Mouse (Mus musculus) kidney, postnatal 25 days (tissue): Measurements from ENCODE around the gene Suclg2.

ENCODE experiments used
- DNase-seq, 2 experiments: peaks; one replicate each; pipeline ENCODE4 v3.0.0; 2021; ENCODE audit warnings: mixed read lengths in 2 of 2

The Suclg2 gene

GRCm38 (mm10) chr6:95718031-95718968 lies at the start of gene Suclg2:
TSS of gene Suclg2 (minus strand) at chr6:95718800.
- peak; percentile 93 to 95 for DNase-seq

DNA sequence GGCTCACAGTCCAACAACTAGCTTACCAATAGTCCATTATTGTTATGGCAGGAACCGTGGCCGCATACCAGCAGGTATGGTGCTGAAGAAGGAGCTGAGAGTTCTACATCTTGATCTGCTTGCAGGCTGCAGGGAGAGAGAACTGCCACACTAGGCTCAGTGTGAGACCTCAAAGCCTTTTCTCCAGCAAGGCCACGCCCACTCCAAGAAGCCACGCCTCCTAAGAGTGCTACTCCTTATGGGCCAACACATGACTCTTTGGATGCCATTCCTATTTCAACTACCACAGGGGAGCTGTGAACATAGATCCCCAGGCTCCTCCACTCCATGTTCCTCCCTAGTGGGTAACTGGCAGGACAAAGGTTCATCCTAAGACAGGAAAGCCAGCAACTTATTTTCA lies 48.0 kb upstream of the Suclg2 start:
- DNase-seq = no peak

GRCm38 (mm10) chr6:95759558-95760172 lies 41.1 kb upstream of the Suclg2 start:
- no peak for DNase-seq

DNA sequence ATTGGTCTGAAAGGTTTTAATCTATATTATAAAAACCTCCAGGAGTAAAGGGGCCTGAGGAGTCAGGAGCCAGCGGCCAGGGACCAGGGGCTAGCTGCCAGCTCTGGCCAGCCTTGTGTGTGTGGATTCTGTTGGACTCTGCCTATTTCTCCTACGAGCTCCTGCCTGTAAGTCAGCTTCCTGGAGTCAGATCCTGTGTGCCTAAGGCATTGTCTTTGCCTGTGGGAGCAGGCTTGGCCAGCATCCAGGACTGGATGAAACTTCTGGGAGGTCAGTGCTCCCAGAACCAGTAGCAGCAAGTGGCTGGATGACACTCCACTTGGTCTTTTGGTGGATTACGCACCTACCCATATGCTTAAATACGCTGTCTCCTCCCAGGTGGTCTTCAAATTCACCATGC lies 23.8 kb upstream of the Suclg2 start:
- peak; percentile 47 to 52 for DNase-seq

DNA sequence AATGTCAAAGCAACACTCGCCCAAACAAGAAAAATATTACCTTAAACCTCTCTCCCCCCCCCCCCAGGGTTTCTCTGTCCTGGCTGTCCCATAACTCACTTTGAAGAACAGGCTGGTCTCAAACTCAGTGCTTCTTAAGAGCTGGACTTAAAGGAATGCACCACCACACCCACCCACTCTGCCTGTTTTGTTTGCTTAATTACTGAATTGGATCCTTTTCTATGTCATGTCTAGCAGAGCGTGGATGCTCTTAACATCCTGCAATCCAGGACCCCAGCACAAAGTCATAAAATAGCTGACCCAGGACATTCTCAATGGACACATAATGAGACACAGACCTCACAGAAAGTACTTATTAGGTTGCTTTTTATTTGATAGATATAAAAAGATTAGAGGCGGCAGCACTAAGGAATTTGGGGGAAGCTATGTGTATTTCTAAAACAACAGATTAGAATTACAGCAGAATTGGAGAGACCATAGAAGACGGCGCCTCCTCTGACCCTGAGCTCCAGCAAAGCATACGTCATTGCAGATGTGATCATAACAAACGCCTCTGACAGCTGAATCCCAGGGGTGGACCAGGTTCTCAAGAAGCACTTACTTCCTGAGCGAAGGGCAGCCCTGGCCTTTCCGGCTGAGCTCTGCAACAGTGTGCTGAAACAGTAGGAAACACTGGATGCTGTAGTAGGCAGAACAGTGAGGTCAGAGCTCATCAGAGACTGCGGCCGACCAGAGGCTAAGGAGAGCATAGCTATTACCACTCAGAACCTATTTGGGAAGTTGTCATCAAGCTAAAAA lies 13.2 kb upstream of the Suclg2 start:
- peak; percentile 37 to 68 for DNase-seq

DNA sequence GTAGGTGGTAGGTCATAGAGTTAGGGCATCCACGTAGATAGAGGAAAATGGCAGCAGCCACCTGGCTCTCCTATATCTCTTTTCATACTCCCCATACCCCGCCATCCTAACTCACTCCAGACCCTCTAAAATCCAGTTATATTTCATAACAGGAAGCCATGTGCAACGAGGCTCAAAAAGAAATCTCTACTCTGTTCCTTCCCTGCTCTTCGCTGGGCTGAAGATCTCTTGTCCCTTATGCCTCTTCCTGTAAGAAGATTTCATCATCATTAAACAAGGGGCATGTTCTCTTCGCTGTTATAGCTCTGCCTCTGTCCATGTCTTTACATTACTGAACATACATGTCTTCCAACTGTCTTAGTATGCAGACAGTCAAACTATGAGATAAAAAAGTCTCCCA lies 10.8 kb upstream of the Suclg2 start:
- no peak for DNase-seq

DNA sequence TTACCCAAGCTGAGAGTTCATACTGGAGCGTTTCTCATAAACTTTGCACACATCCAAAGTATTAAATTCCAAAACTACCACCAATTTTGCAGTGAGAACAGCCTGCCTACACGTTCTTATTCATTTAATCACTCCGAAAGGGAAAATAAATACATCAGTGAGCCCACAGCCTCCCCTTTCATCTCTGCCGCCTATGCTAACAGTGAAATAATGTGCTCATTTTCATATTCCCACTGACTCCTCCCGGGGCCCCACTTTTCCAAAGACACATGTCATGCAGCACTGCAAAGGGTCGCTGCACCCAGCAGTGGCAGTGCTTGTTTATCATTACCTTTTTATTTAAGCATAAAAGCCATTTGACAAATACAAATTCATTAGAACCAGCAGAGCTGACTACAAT lies 6.7 kb upstream of the Suclg2 start:
- no peak for DNase-seq

DNA sequence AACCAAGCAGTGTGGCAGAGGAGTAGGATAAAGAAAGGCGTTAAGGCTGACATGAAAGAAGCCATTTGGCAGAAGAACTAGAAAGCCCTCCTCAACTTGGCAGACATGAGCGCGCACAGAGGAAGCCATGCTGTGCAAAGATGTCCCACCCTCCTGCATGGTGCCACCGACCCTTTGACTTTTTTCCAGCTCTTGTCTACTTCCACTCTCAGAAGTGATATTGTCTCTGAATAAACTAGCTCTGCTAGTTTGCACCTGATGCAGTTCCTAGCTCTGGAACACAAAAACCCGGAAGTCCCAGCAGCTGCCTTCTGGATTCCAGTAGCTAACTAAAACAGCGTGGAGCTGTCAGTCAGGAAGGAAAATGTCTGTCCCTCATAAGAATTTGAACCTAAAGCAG lies 4.8 kb upstream of the Suclg2 start:
- DNase-seq = no peak

GRCm38 (mm10) chr6:95719791-95720190 lies 1.2 kb upstream of the Suclg2 start:
- no peak for DNase-seq

GRCm38 (mm10) chr6:95718969-95719333 lies 351 bp upstream of the Suclg2 start:
- DNase-seq = peak in 1 of 2 experiments; percentile 51

DNA sequence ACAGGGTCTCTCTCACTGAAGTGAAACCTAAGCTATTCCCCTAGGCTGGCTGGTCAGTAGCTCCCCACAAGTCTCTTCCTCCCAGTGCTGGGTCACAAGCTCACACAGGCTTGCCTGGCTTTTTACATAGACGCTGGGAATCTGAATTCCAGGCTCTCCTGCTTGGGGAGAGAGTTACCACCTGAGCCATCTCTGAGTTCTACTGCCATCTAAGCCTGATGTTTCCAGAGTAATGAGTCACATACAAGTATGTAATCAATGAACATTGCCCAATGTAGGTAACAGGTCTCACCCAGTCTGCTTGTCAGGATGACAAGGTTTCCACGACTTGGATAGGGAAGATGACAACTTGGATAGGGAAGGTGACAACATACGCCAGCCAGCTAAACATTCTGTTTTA lies 1.5 kb downstream of the Suclg2 start:
- no peak for DNase-seq

DNA sequence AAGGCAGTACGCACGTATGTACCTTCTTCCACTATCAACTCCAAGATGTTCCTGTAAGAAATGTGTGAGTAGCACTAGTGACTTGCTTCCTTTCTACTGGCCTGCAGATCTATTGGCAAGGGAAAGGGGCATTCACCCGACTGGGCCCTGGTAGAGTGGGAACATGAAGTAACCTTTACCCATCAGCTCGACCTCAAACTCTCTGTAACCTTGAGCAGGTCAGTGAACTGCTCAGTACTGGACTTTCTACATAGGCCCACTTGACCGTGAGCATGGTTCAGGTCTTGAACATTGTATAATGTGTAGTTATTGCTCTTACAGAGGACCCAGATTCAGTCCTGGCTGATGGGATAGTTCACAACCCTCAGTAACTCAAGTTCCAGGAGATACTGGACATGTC lies 2.1 kb downstream of the Suclg2 start:
- peak; percentile 29 to 75 for DNase-seq

GRCm38 (mm10) chr6:95713245-95713644 lies 5.4 kb downstream of the Suclg2 start:
- peak; percentile 80 to 91 for DNase-seq

DNA sequence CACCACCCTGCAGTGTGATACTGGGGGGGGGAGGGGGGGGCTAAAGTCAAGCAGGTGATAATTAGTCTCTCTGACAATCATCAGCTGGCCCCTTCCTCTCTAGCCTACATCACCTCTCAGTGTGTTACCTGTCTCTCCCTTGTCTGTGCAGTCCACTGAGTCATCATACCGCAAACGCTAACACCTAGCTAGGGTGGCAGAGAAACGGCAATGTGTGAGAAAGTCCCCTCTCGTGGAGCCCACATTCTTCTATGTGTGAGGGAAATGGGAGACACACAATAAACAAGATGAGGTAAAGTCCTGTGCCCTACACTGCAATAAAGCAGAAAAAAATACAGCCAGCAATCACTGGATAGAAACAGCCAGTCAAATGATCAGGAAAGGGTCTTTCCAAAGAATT lies 6.5 kb downstream of the Suclg2 start:
- DNase-seq = no peak

DNA sequence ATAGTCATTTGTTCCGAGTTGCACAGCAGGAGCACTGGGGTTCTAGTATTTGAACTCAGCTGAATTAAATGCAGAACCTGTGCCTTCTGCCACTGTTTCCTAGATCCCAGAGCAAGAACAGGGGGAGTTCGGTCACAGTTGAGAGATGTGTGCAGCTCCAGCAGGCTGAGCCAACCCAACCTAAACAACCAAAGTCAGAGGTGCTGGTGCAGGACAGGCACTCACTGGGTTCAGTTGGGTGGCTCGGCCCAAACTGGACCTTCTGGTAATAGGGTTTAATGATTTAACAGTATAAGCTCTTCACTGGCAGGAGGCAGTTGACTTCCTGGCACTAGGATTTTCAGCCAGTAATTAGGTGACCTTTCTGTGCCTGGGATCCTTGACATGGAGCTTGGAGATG lies 6.9 kb downstream of the Suclg2 start:
- peak; percentile 73 to 89 for DNase-seq

DNA sequence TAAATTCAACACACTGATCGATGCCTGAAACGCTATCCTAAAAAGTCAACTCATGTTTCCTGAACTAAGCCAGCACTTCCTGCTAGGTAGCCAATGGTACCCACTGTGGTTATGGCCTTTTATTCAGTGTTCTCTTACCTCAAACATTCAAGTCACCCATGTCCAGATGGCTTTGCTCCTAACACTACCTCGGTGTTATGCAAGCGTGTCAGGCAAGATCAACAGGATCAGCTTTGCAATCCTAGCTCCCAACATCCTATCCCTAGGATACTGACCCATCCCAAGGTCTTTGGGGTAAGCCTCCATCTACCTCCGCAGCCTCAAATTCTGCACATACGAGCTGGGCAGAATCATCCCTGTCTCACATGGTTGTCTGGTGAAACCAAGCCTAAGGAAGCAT lies 7.7 kb downstream of the Suclg2 start:
- DNase-seq = no peak

GRCm38 (mm10) chr6:95709531-95709930 lies 9.1 kb downstream of the Suclg2 start:
- no peak for DNase-seq

DNA sequence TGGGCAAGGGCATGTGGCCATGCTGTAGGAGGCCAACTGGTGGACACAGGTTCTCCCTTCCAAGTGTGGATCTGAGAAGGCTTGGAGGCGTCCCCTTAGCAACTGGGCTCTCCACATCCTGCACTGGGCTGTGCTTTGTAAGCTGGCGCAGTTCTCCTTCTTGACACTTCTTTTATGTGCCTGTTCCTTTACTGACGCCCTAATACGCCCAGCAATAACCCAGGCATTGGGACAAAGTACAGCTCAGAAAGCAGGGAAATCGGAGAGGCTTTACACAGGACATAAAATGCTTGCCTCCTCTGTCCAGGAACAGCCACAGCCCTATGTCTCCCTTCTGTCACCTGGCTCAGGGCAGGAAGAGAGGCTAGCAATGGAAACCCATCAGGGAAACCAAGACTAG lies 9.5 kb downstream of the Suclg2 start:
- no peak for DNase-seq

DNA sequence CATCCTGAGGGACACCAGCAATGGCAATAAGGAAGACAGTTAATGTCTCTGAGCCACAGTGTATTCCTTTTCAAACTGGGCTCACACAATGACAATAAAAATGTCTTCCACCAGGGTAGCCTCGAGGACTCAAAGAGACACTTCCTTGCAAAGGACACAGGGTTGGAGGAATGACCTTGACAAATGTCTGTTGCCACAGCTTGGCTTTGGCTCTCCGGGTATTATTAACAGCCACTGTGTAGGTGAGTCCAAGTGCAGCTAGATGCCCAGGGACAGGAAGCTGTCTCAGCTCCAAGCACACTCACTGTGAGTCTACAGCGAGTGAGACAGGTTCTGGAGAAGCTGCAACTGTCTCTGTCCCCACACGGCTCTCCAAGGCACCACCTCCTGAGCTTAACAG lies 14.0 kb downstream of the Suclg2 start:
- DNase-seq = no peak

GRCm38 (mm10) chr6:95702200-95702599 lies 16.4 kb downstream of the Suclg2 start:
- DNase-seq = no peak

DNA sequence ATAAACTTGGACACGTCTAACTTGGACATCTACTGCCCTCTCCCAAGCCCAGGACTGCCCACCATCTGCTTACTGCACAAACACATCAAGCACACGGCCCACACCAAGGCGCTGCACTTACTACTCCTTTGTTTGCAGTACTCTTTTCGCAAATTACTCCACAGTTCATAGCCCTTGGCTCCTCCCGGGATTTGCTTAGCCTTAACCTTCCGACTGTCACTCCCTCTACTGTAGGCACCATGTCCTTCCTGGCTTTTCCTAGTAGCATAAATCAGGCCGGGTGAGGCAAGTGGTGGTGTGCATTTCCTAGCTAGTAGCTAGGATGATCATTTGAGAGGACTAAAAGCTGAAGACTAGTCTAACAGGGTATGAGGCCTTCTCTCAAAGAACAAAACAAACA lies 16.8 kb downstream of the Suclg2 start:
- peak in 1 of 2 experiments; percentile 38 for DNase-seq

DNA sequence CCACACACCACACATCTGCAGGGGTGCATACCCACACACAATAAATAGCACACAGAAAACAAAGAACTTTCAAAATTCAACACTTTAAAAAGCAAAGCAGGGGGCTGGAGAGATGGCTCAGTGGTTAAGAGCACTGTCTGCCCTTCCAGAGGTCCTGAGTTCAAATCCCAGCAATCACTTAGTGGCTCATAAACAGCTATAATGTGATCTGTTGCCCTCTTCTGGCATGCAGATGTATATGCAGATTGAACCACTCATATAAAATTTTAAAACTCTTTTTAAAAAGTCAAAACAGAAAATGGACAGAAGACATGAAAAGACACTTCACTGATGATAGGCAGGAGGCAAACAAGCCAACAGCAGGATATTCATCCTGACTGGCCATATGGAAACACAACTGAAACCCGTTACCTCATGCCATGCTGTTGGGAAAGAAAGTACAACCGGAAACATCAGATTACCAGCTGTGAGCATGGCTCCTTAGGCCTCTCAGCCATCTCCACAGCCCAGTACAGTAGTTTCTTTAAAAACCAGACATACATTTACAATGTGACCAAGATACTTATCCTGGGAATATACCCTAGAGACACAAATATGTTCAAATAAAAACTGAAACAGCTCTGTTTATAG lies 17.5 kb downstream of the Suclg2 start:
- no peak for DNase-seq

DNA sequence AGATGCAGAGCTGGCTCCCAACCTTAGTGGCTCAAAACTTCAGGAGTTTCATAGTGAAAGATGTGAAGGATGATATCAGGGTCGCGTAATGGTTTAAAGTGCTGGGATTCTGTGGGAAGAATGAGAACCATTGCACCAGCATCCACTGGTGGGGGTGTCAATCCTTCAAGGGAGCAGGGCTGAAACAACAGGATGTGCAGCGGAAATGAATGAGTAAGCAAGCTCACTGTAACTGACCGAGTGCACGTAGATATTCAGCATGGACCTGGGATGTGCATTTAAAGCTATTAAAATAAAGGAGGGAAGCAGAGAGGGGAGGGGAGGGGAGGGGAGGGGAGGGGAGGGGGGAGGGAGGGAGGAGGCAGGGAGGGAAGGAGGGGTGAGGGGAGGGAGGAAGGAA lies 18.4 kb downstream of the Suclg2 start:
- no peak for DNase-seq
